Mouse (Mus musculus) spleen, postnatal 10 days (tissue): ENCODE results near the gene Ap3d1.
A peak's percentile ranks its signal among the peaks of the same experiment; 100 is the strongest.

Experiments used
- DNase-seq, 2 experiments: peaks; one replicate each; pipeline ENCODE4 v3.0.0; 2021 to 2022; ENCODE audit warnings: low spot score in 2 of 2

Ap3d1 gene

GRCm38 (mm10) chr10:80704418-80704817 lies 37.6 kb downstream of the Ap3d1 start:
- peak in 1 of 2 experiments; percentile 16 for DNase-seq

GRCm38 (mm10) chr10:80703643-80704042 lies 38.4 kb downstream of the Ap3d1 start:
- DNase-seq: no peak

- DNase-seq: peak; percentile 93 to 96
Observed at GRCm38 (mm10) chr10:80702536-80703390, 39.3 kb downstream of the Ap3d1 start.

GRCm38 (mm10) chr10:80701721-80702535 lies 40.1 kb downstream of the Ap3d1 start, which contains the start of the genes Mob3a and Izumo4:
Gene Mob3a, minus strand, starts transcription at chr10:80701977.
Gene Izumo4, plus strand, starts transcription at chr10:80702184.
- peak; percentile 94 to 96 for DNase-seq

- DNase-seq: peak; percentile 40 to 51
Observed at GRCm38 (mm10) chr10:80700732-80701131, 41.3 kb downstream of the Ap3d1 start.

- DNase-seq: no peak
Observed at GRCm38 (mm10) chr10:80700038-80700504, 42.0 kb downstream of the Ap3d1 start.

GRCm38 (mm10) chr10:80698605-80699004 lies 43.5 kb downstream of the Ap3d1 start:
- no peak for DNase-seq

GRCm38 (mm10) chr10:80697812-80698211 lies 44.3 kb downstream of the Ap3d1 start:
- DNase-seq: peak in 1 of 2 experiments; percentile 65

GRCm38 (mm10) chr10:80697393-80697787 lies 44.7 kb downstream of the Ap3d1 start:
- DNase-seq: no peak

GRCm38 (mm10) chr10:80696502-80697392 lies 45.3 kb downstream of the Ap3d1 start:
- peak in 1 of 2 experiments; percentile 44 for DNase-seq

- peak; percentile 50 to 54 for DNase-seq
Observed at GRCm38 (mm10) chr10:80695801-80696501, 46.1 kb downstream of the Ap3d1 start.

GRCm38 (mm10) chr10:80695186-80695585 lies 46.9 kb downstream of the Ap3d1 start:
- peak; percentile 52 to 81 for DNase-seq

- DNase-seq: no peak
Observed at GRCm38 (mm10) chr10:80694159-80694938, 47.7 kb downstream of the Ap3d1 start.

- no peak for DNase-seq
Observed at GRCm38 (mm10) chr10:80693401-80694045, 48.5 kb downstream of the Ap3d1 start.

- peak in 1 of 2 experiments; percentile 59 for DNase-seq
Observed at GRCm38 (mm10) chr10:80692249-80693165, 49.6 kb downstream of the Ap3d1 start.

GRCm38 (mm10) chr10:80687850-80688249 lies 54.2 kb downstream of the Ap3d1 start:
- DNase-seq: peak in 1 of 2 experiments; percentile 83

- DNase-seq: no peak
Observed at GRCm38 (mm10) chr10:80686617-80687016, 55.4 kb downstream of the Ap3d1 start.

- peak; percentile 48 to 50 for DNase-seq
Observed at GRCm38 (mm10) chr10:80684984-80685383, 57.1 kb downstream of the Ap3d1 start.
